Mouse (Mus musculus) Patski (cell line): ENCODE results near the gene Fam163b. TPM values are rescaled to one million over a fixed set of nuclear protein-coding genes. Genes with fewer than 3 reads are reported as not detected.

ENCODE experiments used
- ATAC-seq: fragments of 100-300 bp; one replicate; pipeline ENCODE4 v1.8.0; 2021
- CTCF ChIA-PET: fragments of 350-600 bp; sonication (Branson Sonifier 250); formaldehyde crosslinking; loops from one replicate; lab custom pipeline; 2022; ENCODE audit warnings: inconsistent platforms; lab: Charles Lee
- POLR2A ChIA-PET: fragments of 350-600 bp; sonication (Branson Sonifier 250); formaldehyde crosslinking; loops from one replicate; lab custom pipeline; 2022; ENCODE audit warnings: antibody characterized with exemption, inconsistent platforms; lab: Charles Lee
- DNase-seq: peaks from one replicate; pipeline ENCODE4 v3.0.0-alpha.2; 2011; ENCODE audit warnings: low read depth, low spot score
- H3K27me3 ChIP-seq: fragments of 371-371 bp; one replicate; pipeline ENCODE4 v1.5.1; 2021
- CTCF ChIP-seq: fragments of 100-300 bp; IDR thresholded peaks from one replicate; pipeline ENCODE4 v1.5.1; 2021
- in situ Hi-C: fragments of 300-500 bp; cut with MboI; formaldehyde crosslinking; loops from 3 replicates; pipeline ENCODE4 v1.11.1; 2018; ENCODE audit warnings: low pct_unique_long_range_greater_than_20kb, mixed read lengths
- polyA plus RNA-seq: library from polyadenylated mRNA; unstranded; gene quantifications from one replicate; pipeline ENCODE4 v1.2.3, GENCODE M21; 2021

Fam163b gene
- not detected for polyA plus RNA-seq

- ATAC-seq: no peak
- POLR2A ChIA-PET: no interaction called here
- in situ Hi-C loops: no loop called here
- no peak for DNase-seq
- CTCF ChIA-PET: no interaction called here
- peaks cover 42% of the 10 kb centered on the region for H3K27me3 ChIP-seq
- TF ChIP-seq CTCF: no peak
Measured at GRCm38 (mm10) chr2:27141950-27142693, at the start of gene Fam163b. Gene Fam163b (minus strand): TSS chr2:27142491.

GRCm38 (mm10) chr2:27189994-27190393, 47.7 kb upstream of the Fam163b start:
- H3K27me3 ChIP-seq: no peaks in the 10 kb centered on the region
- CTCF ChIA-PET: no interaction called here
- in situ Hi-C loops: no loop called here
- POLR2A ChIA-PET: no interaction called here
- ATAC-seq: no peak
- DNase-seq: no peak
- no peak for TF ChIP-seq CTCF

- no peak for TF ChIP-seq CTCF
- ChIA-PET CTCF (no interaction called here), POLR2A (no interaction called here)
- no peak for DNase-seq
- no peak for ATAC-seq
- in situ Hi-C loops: no loop called here
- H3K27me3 ChIP-seq: no peaks in the 10 kb centered on the region
Measured at GRCm38 (mm10) chr2:27187531-27187930, 45.2 kb upstream of the Fam163b start.

GRCm38 (mm10) chr2:27183734-27184133, 41.4 kb upstream of the Fam163b start:
- in situ Hi-C loops: no loop called here
- TF ChIP-seq CTCF: no peak
- no peaks in the 10 kb centered on the region for H3K27me3 ChIP-seq
- no peak for ATAC-seq
- ChIA-PET CTCF (no interaction called here), POLR2A (interaction anchor here (1.0 kb wide), 1 partner anchor 15 kb away, joined by 3 read pairs; no protein-coding TSS in a partner anchor)
- no peak for DNase-seq

GRCm38 (mm10) chr2:27181907-27182306, 39.6 kb upstream of the Fam163b start:
- H3K27me3 ChIP-seq: no peaks in the 10 kb centered on the region
- no peak for ATAC-seq
- CTCF ChIA-PET: no interaction called here
- in situ Hi-C loops: no loop called here
- no peak for TF ChIP-seq CTCF
- DNase-seq: no peak
- POLR2A ChIA-PET: no interaction called here

GRCm38 (mm10) chr2:27179101-27179500, 36.8 kb upstream of the Fam163b start:
- CTCF ChIA-PET: no interaction called here
- DNase-seq (no peak), ATAC-seq (no peak)
- POLR2A ChIA-PET: interaction anchor here (0.6 kb wide), 1 partner anchor 58 kb away, joined by 3 read pairs; no protein-coding TSS in a partner anchor
- TF ChIP-seq CTCF: no peak
- H3K27me3 ChIP-seq: no peaks in the 10 kb centered on the region
- in situ Hi-C loops: no loop called here

GRCm38 (mm10) chr2:27175696-27176267, 33.5 kb upstream of the Fam163b start:
- no peak for TF ChIP-seq CTCF
- POLR2A ChIA-PET: no interaction called here
- CTCF ChIA-PET: no interaction called here
- peaks cover 17% of the 10 kb centered on the region for H3K27me3 ChIP-seq
- no peak for ATAC-seq
- in situ Hi-C loops: no loop called here
- DNase-seq: no peak

- CTCF ChIA-PET: no interaction called here
- in situ Hi-C loops: no loop called here
- no peak for TF ChIP-seq CTCF
- peaks cover 27% of the 10 kb centered on the region for H3K27me3 ChIP-seq
- POLR2A ChIA-PET: no interaction called here
- ATAC-seq: no peak
- DNase-seq: no peak
Measured at GRCm38 (mm10) chr2:27174242-27174641, 32.0 kb upstream of the Fam163b start.

GRCm38 (mm10) chr2:27166999-27167398, 24.7 kb upstream of the Fam163b start:
- ATAC-seq (no peak), DNase-seq (no peak)
- ChIA-PET CTCF (no interaction called here), POLR2A (no interaction called here)
- in situ Hi-C loops: no loop called here
- no peak for TF ChIP-seq CTCF
- H3K27me3 ChIP-seq: peaks cover 28% of the 10 kb centered on the region

- in situ Hi-C loops: no loop called here
- no peak for TF ChIP-seq CTCF
- no peak for DNase-seq
- H3K27me3 ChIP-seq: peaks cover 25% of the 10 kb centered on the region
- POLR2A ChIA-PET: no interaction called here
- no peak for ATAC-seq
- CTCF ChIA-PET: no interaction called here
Measured at GRCm38 (mm10) chr2:27166074-27166473, 23.8 kb upstream of the Fam163b start.

GRCm38 (mm10) chr2:27164796-27165590, 22.7 kb upstream of the Fam163b start, which contains the start of gene Dbh:
Gene Dbh (plus strand): TSS chr2:27165233.
- ChIA-PET CTCF (interaction anchor here (1.6 kb wide), 1 partner anchor 10 kb away, joined by 3 read pairs; no protein-coding TSS in a partner anchor), POLR2A (no interaction called here)
- in situ Hi-C loops: no loop called here
- no peak for ATAC-seq
- no peak for DNase-seq
- TF ChIP-seq CTCF: no peak
- peaks cover 23% of the 10 kb centered on the region for H3K27me3 ChIP-seq
